18 mouse cellular contexts compared by ENCODE assay signal in genomic region chrX:140305652-140306051, GRCm38 (mm10). TPM values are rescaled to one million over a fixed set of nuclear protein-coding genes. Genes with fewer than 3 reads are reported as not detected.
DNase-seq lines count a peak whose midpoint lies in the region; ATAC-seq and TF ChIP-seq lines count a peak whose summit lies in the region.
"Had no signal": no experiment of that assay in that cellular context is flagged by ENCODE, and none has a peak within 500 bp of the region (broad histone marks: within the 10 kb centered on the region; RNA-seq: fewer than 3 reads in every experiment).

No protein-coding gene starts in this region.

- no peak overlapping the region for H3K9ac ChIP-seq in embryonic facial prominence, embryonic 14.5 days (ENCODE audit: low read depth, low read length)
- no peak overlapping the region for H3K9ac ChIP-seq in hindbrain, embryonic 14.5 days
- no peak overlapping the region for H3K9ac ChIP-seq in hindbrain, postnatal 0 days (replicated peaks; ENCODE audit: low read length)
- no peak overlapping the region for H3K9ac ChIP-seq in neural tube, embryonic 14.5 days (replicated peaks; ENCODE audit: low read depth, low read length)
- H3K9ac ChIP-seq in liver, embryonic 12.5 days, result no peak overlapping the region
- H3K9ac ChIP-seq: heart, embryonic 12.5 days; liver, embryonic 15.5 days had no signal

- DNase-seq in embryonic facial prominence, embryonic 14.5 days (ENCODE audit: low spot score), result peak; percentile 3
- no peak for DNase-seq in embryonic facial prominence, embryonic 10.5 days (ENCODE audit: low spot score)
- DNase-seq in hindbrain, embryonic 14.5 days (ENCODE audit: low spot score), result no peak
- DNase-seq in hindbrain, postnatal 0 days (ENCODE audit: low spot score), result no peak
- peak; percentile 35 for DNase-seq in brain, embryonic 14.5 days (ENCODE audit: low read depth)
- no peak for DNase-seq in thymus, postnatal 36 days
- DNase-seq: adrenal gland, adult 8-10 months; kidney, adult 8-10 months; kidney, postnatal 25 days had no signal

- no peak for TF ChIP-seq POLR2A in brain, embryonic 14.5 days (IDR thresholded peaks at IDR 0.05; ENCODE audit: borderline replicate concordance, extremely low read depth, insufficient read depth, insufficient read length, poor library complexity, severe bottlenecking)

- H3K27me3 ChIP-seq in embryonic facial prominence, embryonic 14.5 days (replicated peaks; ENCODE audit: control insufficient read depth, insufficient read depth, low read length), result peaks cover 15% of the 10 kb centered on the region
- H3K27me3 ChIP-seq in embryonic facial prominence, embryonic 10.5 days (replicated peaks; ENCODE audit: low read depth, poor library complexity, severe bottlenecking), result peaks cover 92% of the 10 kb centered on the region
- H3K27me3 ChIP-seq in hindbrain, embryonic 14.5 days (ENCODE audit: control insufficient read depth, insufficient read depth, low read length), result peaks cover 3% of the 10 kb centered on the region; the same call in 1 of the 2 replicates
- no peaks in the 10 kb centered on the region; the same call in 1 of the 2 replicates for H3K27me3 ChIP-seq in hindbrain, postnatal 0 days (ENCODE audit: insufficient read depth, low read length)
- no peaks in the 10 kb centered on the region for H3K27me3 ChIP-seq in neural tube, embryonic 14.5 days (ENCODE audit: control insufficient read depth, insufficient read depth, low read length)
- H3K27me3 ChIP-seq in liver, embryonic 12.5 days (replicated peaks), result peaks cover 18% of the 10 kb centered on the region; the same call in 1 of the 2 replicates

- H3K36me3 ChIP-seq in embryonic facial prominence, embryonic 14.5 days (ENCODE audit: control insufficient read depth, insufficient read depth, low read length), result no peaks in the 10 kb centered on the region
- H3K36me3 ChIP-seq in embryonic facial prominence, embryonic 10.5 days (replicated peaks), result no peaks in the 10 kb centered on the region
- no peaks in the 10 kb centered on the region for H3K36me3 ChIP-seq in hindbrain, embryonic 14.5 days (replicated peaks; ENCODE audit: control insufficient read depth, insufficient read depth)
- no peaks in the 10 kb centered on the region for H3K36me3 ChIP-seq in hindbrain, postnatal 0 days (ENCODE audit: insufficient read depth, low read length)
- H3K36me3 ChIP-seq in neural tube, embryonic 14.5 days (ENCODE audit: control insufficient read depth, insufficient read depth, low read length), result no peaks in the 10 kb centered on the region
- no peaks in the 10 kb centered on the region for H3K36me3 ChIP-seq in liver, embryonic 12.5 days
- H3K36me3 ChIP-seq: heart, embryonic 12.5 days; liver, embryonic 15.5 days had no signal

- no peak overlapping the region for H3K27ac ChIP-seq in embryonic facial prominence, embryonic 14.5 days (replicated peaks; ENCODE audit: low read depth, low read length)
- no peak overlapping the region for H3K27ac ChIP-seq in embryonic facial prominence, embryonic 10.5 days (replicated peaks)
- no peak overlapping the region for H3K27ac ChIP-seq in hindbrain, embryonic 14.5 days
- H3K27ac ChIP-seq in hindbrain, postnatal 0 days, result no peak overlapping the region
- no peak overlapping the region for H3K27ac ChIP-seq in neural tube, embryonic 14.5 days (ENCODE audit: low read depth, low read length)
- H3K27ac ChIP-seq in liver, embryonic 12.5 days, result no peak overlapping the region
- H3K27ac ChIP-seq: liver, embryonic 15.5 days had no signal

- H3K9me3 ChIP-seq in embryonic facial prominence, embryonic 14.5 days (ENCODE audit: control insufficient read depth, low read length), result no peaks in the 10 kb centered on the region
- H3K9me3 ChIP-seq in embryonic facial prominence, embryonic 10.5 days, result no peaks in the 10 kb centered on the region
- no peaks in the 10 kb centered on the region for H3K9me3 ChIP-seq in hindbrain, embryonic 14.5 days (ENCODE audit: control insufficient read depth, low read length)
- H3K9me3 ChIP-seq in hindbrain, postnatal 0 days (ENCODE audit: low read length), result no peaks in the 10 kb centered on the region
- H3K9me3 ChIP-seq in neural tube, embryonic 14.5 days (ENCODE audit: control insufficient read depth, low read length), result no peaks in the 10 kb centered on the region
- H3K9me3 ChIP-seq in liver, embryonic 12.5 days (replicated peaks), result no peaks in the 10 kb centered on the region
- H3K9me3 ChIP-seq: heart, embryonic 12.5 days; liver, embryonic 15.5 days had no signal

- 62% methylated on average over 7 of the region's 7 CpGs for WGBS in embryonic facial prominence, embryonic 14.5 days
- WGBS in embryonic facial prominence, embryonic 10.5 days, result 74% methylated on average over 7 of the region's 7 CpGs
- 47% methylated on average over 7 of the region's 7 CpGs for WGBS in hindbrain, embryonic 14.5 days
- 57% methylated on average over 7 of the region's 7 CpGs for WGBS in hindbrain, postnatal 0 days
- 54% methylated on average over 7 of the region's 7 CpGs for WGBS in neural tube, embryonic 14.5 days
- WGBS in liver, embryonic 12.5 days (ENCODE audit: insufficient replicate concordance), result 62% methylated on average over 7 of the region's 7 CpGs

- H3K4me2 ChIP-seq in embryonic facial prominence, embryonic 14.5 days (ENCODE audit: low read depth, low read length), result no peak overlapping the region
- no peak overlapping the region for H3K4me2 ChIP-seq in hindbrain, embryonic 14.5 days (replicated peaks)
- no peak overlapping the region for H3K4me2 ChIP-seq in hindbrain, postnatal 0 days (ENCODE audit: low read depth, low read length)
- no peak overlapping the region for H3K4me2 ChIP-seq in neural tube, embryonic 14.5 days (ENCODE audit: low read depth, low read length)
- H3K4me2 ChIP-seq in liver, embryonic 12.5 days, result no peak overlapping the region
- H3K4me2 ChIP-seq: heart, embryonic 12.5 days; liver, embryonic 15.5 days; midbrain, embryonic 11.5 days had no signal

- TF ChIP-seq CTCF in hindbrain, postnatal 0 days (IDR thresholded peaks at IDR 0.05; ENCODE audit: low read depth), result no peak
- TF ChIP-seq CTCF in brain, embryonic 14.5 days (IDR thresholded peaks at IDR 0.05; ENCODE audit: borderline replicate concordance, extremely low read depth, insufficient read depth, insufficient read length), result no peak

- H3K4me1 ChIP-seq in embryonic facial prominence, embryonic 14.5 days (ENCODE audit: control insufficient read depth, insufficient read depth, low read length), result no peaks in the 10 kb centered on the region
- no peaks in the 10 kb centered on the region for H3K4me1 ChIP-seq in embryonic facial prominence, embryonic 10.5 days
- H3K4me1 ChIP-seq in hindbrain, embryonic 14.5 days (replicated peaks; ENCODE audit: control insufficient read depth, insufficient read depth, low read length), result no peaks in the 10 kb centered on the region
- H3K4me1 ChIP-seq in hindbrain, postnatal 0 days (ENCODE audit: insufficient read depth, low read length), result no peaks in the 10 kb centered on the region
- H3K4me1 ChIP-seq in neural tube, embryonic 14.5 days (ENCODE audit: control insufficient read depth, insufficient read depth, low read length), result no peaks in the 10 kb centered on the region
- no peaks in the 10 kb centered on the region for H3K4me1 ChIP-seq in liver, embryonic 12.5 days
- H3K4me1 ChIP-seq: heart, embryonic 12.5 days; liver, embryonic 15.5 days had no signal

- H3K4me3 ChIP-seq in embryonic facial prominence, embryonic 14.5 days (ENCODE audit: low read depth, low read length), result no peak overlapping the region
- no peak overlapping the region for H3K4me3 ChIP-seq in embryonic facial prominence, embryonic 10.5 days
- H3K4me3 ChIP-seq in hindbrain, embryonic 14.5 days (replicated peaks; ENCODE audit: low read length), result no peak overlapping the region
- H3K4me3 ChIP-seq in hindbrain, postnatal 0 days (ENCODE audit: low read length), result no peak overlapping the region
- H3K4me3 ChIP-seq in neural tube, embryonic 14.5 days (ENCODE audit: low read depth, low read length), result no peak overlapping the region
- no peak overlapping the region for H3K4me3 ChIP-seq in liver, embryonic 12.5 days
- H3K4me3 ChIP-seq: heart, embryonic 12.5 days; liver, embryonic 15.5 days had no signal

- ATAC-seq in embryonic facial prominence, embryonic 14.5 days (ENCODE audit: low read depth), result peak; percentile 26; the same call in 1 of the 2 replicates
- peak; percentile 37; the same call in 1 of the 2 replicates for ATAC-seq in hindbrain, embryonic 14.5 days (ENCODE audit: low FRiP score)
- no peak for ATAC-seq in hindbrain, postnatal 0 days
- ATAC-seq in neural tube, embryonic 14.5 days (ENCODE audit: low read depth), result peak; percentile 71; the same call in 1 of the 2 replicates
- ATAC-seq in liver, embryonic 12.5 days, result no peak
- ATAC-seq: CD4-positive, CD25-positive, alpha-beta regulatory T cell, adult 4 months; Patski had no signal

RNA-seq across cellular contexts. Expression of gene Frmpd3, which starts 36.4 kb away (rescaled TPM):
- 0.10 and 0.22 TPM in 2 replicates for polyA plus RNA-seq in embryonic facial prominence, embryonic 14.5 days (2014; fragmentation: Nextera tagmentation; extraction: Ambion mirVana)
- polyA plus RNA-seq in embryonic facial prominence, embryonic 10.5 days (2016; fragmentation: Nextera tagmentation; extraction: Ambion mirVana), result 0.10 and 0.37 TPM in 2 replicates
- polyA plus RNA-seq in hindbrain, embryonic 14.5 days (2014; fragmentation: Nextera tagmentation; extraction: Ambion mirVana), result 4.2 and 4.5 TPM in 2 replicates
- total RNA-seq in hindbrain, postnatal 0 days (2014; rRNA removed), result 13.3 and 15.6 TPM in 2 replicates
- polyA plus RNA-seq in hindbrain, postnatal 0 days (2015; fragmentation: Nextera tagmentation; extraction: Ambion mirVana), result 3.2 and 3.9 TPM in 2 replicates
- 5.3 and 12.3 TPM in 2 replicates for polyA plus RNA-seq in brain, embryonic 14.5 days (2012; rRNA removed)
- 5.4 and 8.3 TPM in 2 replicates for polyA plus RNA-seq in neural tube, embryonic 14.5 days (2014; fragmentation: Nextera tagmentation; extraction: Ambion mirVana)
- not detected in 2 replicates for polyA plus RNA-seq in liver, embryonic 12.5 days (2016; fragmentation: Nextera tagmentation; extraction: Ambion mirVana)
- total RNA-seq: adrenal gland, adult 8-10 months; gastrocnemius, adult 8-10 months; granulocyte monocyte progenitor cell, adult 5-6 weeks had no signal
- polyA plus RNA-seq: liver, embryonic 15.5 days had no signal

Comparison
In these comparisons a context has a peak if more than half of its experiments do, and no peak if none do; other contexts are left out.
1. ATAC-seq: peak in embryonic facial prominence, embryonic 14.5 days (single experiment), hindbrain, embryonic 14.5 days (single experiment) and neural tube, embryonic 14.5 days (single experiment); none in hindbrain, postnatal 0 days (single experiment) and liver, embryonic 12.5 days (single experiment).
2. DNase-seq: peak in embryonic facial prominence, embryonic 14.5 days (single experiment) and brain, embryonic 14.5 days (single experiment); none in embryonic facial prominence, embryonic 10.5 days (single experiment), hindbrain, embryonic 14.5 days (single experiment), hindbrain, postnatal 0 days (single experiment) and thymus, postnatal 36 days (0 of 2).